Mouse (Mus musculus): ENCODE data around the gene AA467197. TPM values are rescaled to one million over a fixed set of nuclear protein-coding genes. Genes with fewer than 3 reads are reported as not detected.

AA467197 gene
- polyA plus RNA-seq, 1 experiment from 2014 or later: not detected

GRCm38 (mm10) chr2:122610746-122611653 lies 25.8 kb upstream of the AA467197 start, which contains the start of gene Gatm:
Gene Gatm, minus strand, starts transcription at chr2:122611303.
- H3K36me3 ChIP-seq (ENCODE audit: control insufficient read depth, insufficient read depth, low read length): no peaks in the 10 kb centered on the region
- H3K27me3 ChIP-seq (ENCODE audit: control insufficient read depth, insufficient read depth, low read length): no peaks in the 10 kb centered on the region
- peak within 1 kb of the TSS; percentile 87 for H3K4me2 ChIP-seq (replicated peaks; ENCODE audit: low read depth, low read length)
- DNase-seq (ENCODE audit: low spot score): peak; percentile 85
- peak within 1 kb of the TSS; percentile 46 for H3K4me3 ChIP-seq (ENCODE audit: low read depth, low read length)
- 5% methylated on average over 42 of the region's 48 CpGs for WGBS
- ATAC-seq (ENCODE audit: low FRiP score): peak; percentile 97
- H3K9me3 ChIP-seq (ENCODE audit: control insufficient read depth, low read length): no peaks in the 10 kb centered on the region
- H3K4me1 ChIP-seq (replicated peaks; ENCODE audit: control insufficient read depth, insufficient read depth, low read length): no peaks in the 10 kb centered on the region
- H3K9ac ChIP-seq (ENCODE audit: low read depth, low read length): peak within 1 kb of the TSS; percentile 75
- H3K27ac ChIP-seq (ENCODE audit: low read depth, low read length): no peak within 1 kb of the TSS

GRCm38 (mm10) chr2:122611654-122611973 lies 25.2 kb upstream of the AA467197 start:
- DNase-seq (ENCODE audit: low spot score) (no peak), ATAC-seq (ENCODE audit: low FRiP score) (no peak)
- Histone ChIP-seq H3K4me3 (ENCODE audit: low read depth, low read length) (no peak overlapping the region; the same call in 1 of the 2 replicates), H3K9ac (ENCODE audit: low read depth, low read length) (no peak overlapping the region), H3K4me2 (replicated peaks; ENCODE audit: low read depth, low read length) (peak overlapping the region; percentile 87), H3K27ac (ENCODE audit: low read depth, low read length) (no peak overlapping the region), H3K4me1 (replicated peaks; ENCODE audit: control insufficient read depth, insufficient read depth, low read length) (no peaks in the 10 kb centered on the region), H3K9me3 (ENCODE audit: control insufficient read depth, low read length) (no peaks in the 10 kb centered on the region), H3K36me3 (ENCODE audit: control insufficient read depth, insufficient read depth, low read length) (no peaks in the 10 kb centered on the region), H3K27me3 (ENCODE audit: control insufficient read depth, insufficient read depth, low read length) (no peaks in the 10 kb centered on the region)
- 83% methylated on average over 4 of the region's 4 CpGs for WGBS

- 83% methylated on average over 6 of the region's 6 CpGs for WGBS
- Histone ChIP-seq H3K9ac (ENCODE audit: low read depth, low read length) (no peak overlapping the region), H3K4me2 (replicated peaks; ENCODE audit: low read depth, low read length) (no peak overlapping the region)
These were observed 20.5 kb upstream of the AA467197 start for GRCm38 (mm10) chr2:122616237-122616636.

GRCm38 (mm10) chr2:122617792-122618191 lies 19.0 kb upstream of the AA467197 start:
- WGBS: 77% methylated on average over 6 of the region's 6 CpGs
- Histone ChIP-seq H3K36me3 (ENCODE audit: control insufficient read depth, insufficient read depth, low read length) (no peaks in the 10 kb centered on the region), H3K9me3 (ENCODE audit: control insufficient read depth, low read length) (no peaks in the 10 kb centered on the region), H3K27ac (ENCODE audit: low read depth, low read length) (no peak overlapping the region), H3K4me2 (replicated peaks; ENCODE audit: low read depth, low read length) (no peak overlapping the region), H3K4me1 (replicated peaks; ENCODE audit: control insufficient read depth, insufficient read depth, low read length) (no peaks in the 10 kb centered on the region), H3K27me3 (ENCODE audit: control insufficient read depth, insufficient read depth, low read length) (no peaks in the 10 kb centered on the region), H3K9ac (ENCODE audit: low read depth, low read length) (no peak overlapping the region), H3K4me3 (ENCODE audit: low read depth, low read length) (no peak overlapping the region)
- ATAC-seq (ENCODE audit: low FRiP score) (no peak), DNase-seq (ENCODE audit: low spot score) (no peak)

More at GRCm38 (mm10) chr2:122616237-122616636, 20.5 kb upstream of the AA467197 start:
- Histone ChIP-seq H3K9me3 (ENCODE audit: control insufficient read depth, low read length) (no peaks in the 10 kb centered on the region), H3K36me3 (ENCODE audit: control insufficient read depth, insufficient read depth, low read length) (no peaks in the 10 kb centered on the region), H3K4me1 (replicated peaks; ENCODE audit: control insufficient read depth, insufficient read depth, low read length) (no peaks in the 10 kb centered on the region), H3K27me3 (ENCODE audit: control insufficient read depth, insufficient read depth, low read length) (no peaks in the 10 kb centered on the region), H3K4me3 (ENCODE audit: low read depth, low read length) (no peak overlapping the region), H3K27ac (ENCODE audit: low read depth, low read length) (no peak overlapping the region)
- DNase-seq (ENCODE audit: low spot score): no peak
- ATAC-seq (ENCODE audit: low FRiP score): no peak

- ATAC-seq (ENCODE audit: low FRiP score): peak; percentile 43; the same call in 1 of the 2 replicates
- Histone ChIP-seq H3K27me3 (ENCODE audit: control insufficient read depth, insufficient read depth, low read length) (no peaks in the 10 kb centered on the region), H3K9ac (ENCODE audit: low read depth, low read length) (no peak overlapping the region), H3K9me3 (ENCODE audit: control insufficient read depth, low read length) (no peaks in the 10 kb centered on the region), H3K4me2 (replicated peaks; ENCODE audit: low read depth, low read length) (no peak overlapping the region), H3K27ac (ENCODE audit: low read depth, low read length) (no peak overlapping the region), H3K36me3 (ENCODE audit: control insufficient read depth, insufficient read depth, low read length) (no peaks in the 10 kb centered on the region), H3K4me1 (replicated peaks; ENCODE audit: control insufficient read depth, insufficient read depth, low read length) (no peaks in the 10 kb centered on the region), H3K4me3 (ENCODE audit: low read depth, low read length) (no peak overlapping the region)
- DNase-seq (ENCODE audit: low spot score): no peak
- 45% methylated on average over 4 of the region's 4 CpGs for WGBS
These were observed 18.1 kb upstream of the AA467197 start for GRCm38 (mm10) chr2:122618719-122619118.

GRCm38 (mm10) chr2:122621337-122622110 lies 15.3 kb upstream of the AA467197 start:
- H3K4me1 ChIP-seq (replicated peaks; ENCODE audit: control insufficient read depth, insufficient read depth, low read length): no peaks in the 10 kb centered on the region
- no peak overlapping the region for H3K4me2 ChIP-seq (replicated peaks; ENCODE audit: low read depth, low read length)
- H3K27ac ChIP-seq (ENCODE audit: low read depth, low read length): no peak overlapping the region
- no peaks in the 10 kb centered on the region for H3K27me3 ChIP-seq (ENCODE audit: control insufficient read depth, insufficient read depth, low read length)
- H3K9me3 ChIP-seq (ENCODE audit: control insufficient read depth, low read length): no peaks in the 10 kb centered on the region
- WGBS: 85% methylated on average over 9 of the region's 9 CpGs
- no peaks in the 10 kb centered on the region for H3K36me3 ChIP-seq (ENCODE audit: control insufficient read depth, insufficient read depth, low read length)
- H3K4me3 ChIP-seq (ENCODE audit: low read depth, low read length): no peak overlapping the region
- ATAC-seq (ENCODE audit: low FRiP score) (no peak), DNase-seq (ENCODE audit: low spot score) (no peak)
- no peak overlapping the region for H3K9ac ChIP-seq (ENCODE audit: low read depth, low read length)

GRCm38 (mm10) chr2:122625930-122626329 lies 10.9 kb upstream of the AA467197 start:
- H3K9me3 ChIP-seq (ENCODE audit: control insufficient read depth, low read length): no peaks in the 10 kb centered on the region
- no peaks in the 10 kb centered on the region for H3K27me3 ChIP-seq (ENCODE audit: control insufficient read depth, insufficient read depth, low read length)
- no peak overlapping the region for H3K4me2 ChIP-seq (replicated peaks; ENCODE audit: low read depth, low read length)
- WGBS: 68% methylated on average over 7 of the region's 7 CpGs
- no peaks in the 10 kb centered on the region for H3K4me1 ChIP-seq (replicated peaks; ENCODE audit: control insufficient read depth, insufficient read depth, low read length)
- ATAC-seq (ENCODE audit: low FRiP score): no peak
- H3K27ac ChIP-seq (ENCODE audit: low read depth, low read length): no peak overlapping the region
- no peak for DNase-seq (ENCODE audit: low spot score)
- no peak overlapping the region for H3K9ac ChIP-seq (ENCODE audit: low read depth, low read length)
- H3K4me3 ChIP-seq (ENCODE audit: low read depth, low read length): no peak overlapping the region
- H3K36me3 ChIP-seq (ENCODE audit: control insufficient read depth, insufficient read depth, low read length): no peaks in the 10 kb centered on the region

GRCm38 (mm10) chr2:122628976-122629375 lies 7.8 kb upstream of the AA467197 start:
- Histone ChIP-seq H3K4me3 (ENCODE audit: low read depth, low read length) (no peak overlapping the region), H3K36me3 (ENCODE audit: control insufficient read depth, insufficient read depth, low read length) (peaks cover 2% of the 10 kb centered on the region; the same call in 1 of the 2 replicates), H3K9ac (ENCODE audit: low read depth, low read length) (no peak overlapping the region), H3K27ac (ENCODE audit: low read depth, low read length) (no peak overlapping the region), H3K4me2 (replicated peaks; ENCODE audit: low read depth, low read length) (no peak overlapping the region), H3K9me3 (ENCODE audit: control insufficient read depth, low read length) (no peaks in the 10 kb centered on the region), H3K27me3 (ENCODE audit: control insufficient read depth, insufficient read depth, low read length) (no peaks in the 10 kb centered on the region), H3K4me1 (replicated peaks; ENCODE audit: control insufficient read depth, insufficient read depth, low read length) (no peaks in the 10 kb centered on the region)
- ATAC-seq (ENCODE audit: low FRiP score) (no peak), DNase-seq (ENCODE audit: low spot score) (peak; percentile 88)
- WGBS: 5% methylated on average over 7 of the region's 7 CpGs

Data from hindbrain, embryonic 11.5 days (tissue).